13 mouse cellular contexts compared by ENCODE assay signal in genomic region chr6:120929421-120929820, GRCm38 (mm10).
"Had no signal": no experiment of that assay in that cellular context is flagged by ENCODE, and none has a peak within 500 bp of the region (broad histone marks: within the 10 kb centered on the region; RNA-seq: fewer than 3 reads in every experiment).

No protein-coding gene starts in this region.

- H3K4me3 ChIP-seq: liver, embryonic 12.5 days; midbrain, embryonic 10.5 days; midbrain, embryonic 12.5 days; neural tube, embryonic 12.5 days had no signal

- H3K9ac ChIP-seq: liver, embryonic 12.5 days; liver, embryonic 14.5 days; lung, embryonic 14.5 days; midbrain, embryonic 12.5 days; neural tube, embryonic 12.5 days had no signal

- ATAC-seq: liver, embryonic 12.5 days had no signal

- H3K9me3 ChIP-seq: liver, embryonic 12.5 days; midbrain, embryonic 10.5 days; midbrain, embryonic 12.5 days; neural tube, embryonic 12.5 days had no signal

- H3K27ac ChIP-seq: liver, embryonic 14.5 days; midbrain, embryonic 10.5 days; midbrain, embryonic 12.5 days; neural tube, embryonic 12.5 days had no signal

- H3K4me2 ChIP-seq: liver, embryonic 12.5 days; lung, embryonic 14.5 days; midbrain, embryonic 12.5 days; neural tube, embryonic 12.5 days had no signal

- H3K4me1 ChIP-seq: midbrain, embryonic 10.5 days; midbrain, embryonic 12.5 days; neural tube, embryonic 12.5 days had no signal

- H3K27me3 ChIP-seq: liver, embryonic 12.5 days; midbrain, embryonic 12.5 days; neural tube, embryonic 12.5 days had no signal

- DNase-seq: lung, adult 18-20 months; lung, embryonic 14.5 days; lung, postnatal 10 days; lung, postnatal 4 days; midbrain, embryonic 14.5 days; right cerebral cortex, postnatal 14 days; right cerebral cortex, postnatal 4 days; spleen, adult 18-20 months had no signal
